Mouse (Mus musculus) E14TG2a.4 (cell line): Measurements from ENCODE around the gene Pole2.

Experiments
- CTCF ChIP-seq: conservative IDR thresholded peaks from 2 replicates; pipeline ENCODE4 v1.5.1; 2014; ENCODE audit warnings: low read length
- NANOG ChIP-seq: IDR thresholded peaks from 2 replicates; pipeline ENCODE4 v1.6.1; 2014; ENCODE audit warnings: borderline replicate concordance, low read length, mixed read lengths
- POU5F1 ChIP-seq: IDR thresholded peaks from 2 replicates; pipeline ENCODE4 v1.6.1; 2014; ENCODE audit warnings: low read length, borderline replicate concordance

DNA sequence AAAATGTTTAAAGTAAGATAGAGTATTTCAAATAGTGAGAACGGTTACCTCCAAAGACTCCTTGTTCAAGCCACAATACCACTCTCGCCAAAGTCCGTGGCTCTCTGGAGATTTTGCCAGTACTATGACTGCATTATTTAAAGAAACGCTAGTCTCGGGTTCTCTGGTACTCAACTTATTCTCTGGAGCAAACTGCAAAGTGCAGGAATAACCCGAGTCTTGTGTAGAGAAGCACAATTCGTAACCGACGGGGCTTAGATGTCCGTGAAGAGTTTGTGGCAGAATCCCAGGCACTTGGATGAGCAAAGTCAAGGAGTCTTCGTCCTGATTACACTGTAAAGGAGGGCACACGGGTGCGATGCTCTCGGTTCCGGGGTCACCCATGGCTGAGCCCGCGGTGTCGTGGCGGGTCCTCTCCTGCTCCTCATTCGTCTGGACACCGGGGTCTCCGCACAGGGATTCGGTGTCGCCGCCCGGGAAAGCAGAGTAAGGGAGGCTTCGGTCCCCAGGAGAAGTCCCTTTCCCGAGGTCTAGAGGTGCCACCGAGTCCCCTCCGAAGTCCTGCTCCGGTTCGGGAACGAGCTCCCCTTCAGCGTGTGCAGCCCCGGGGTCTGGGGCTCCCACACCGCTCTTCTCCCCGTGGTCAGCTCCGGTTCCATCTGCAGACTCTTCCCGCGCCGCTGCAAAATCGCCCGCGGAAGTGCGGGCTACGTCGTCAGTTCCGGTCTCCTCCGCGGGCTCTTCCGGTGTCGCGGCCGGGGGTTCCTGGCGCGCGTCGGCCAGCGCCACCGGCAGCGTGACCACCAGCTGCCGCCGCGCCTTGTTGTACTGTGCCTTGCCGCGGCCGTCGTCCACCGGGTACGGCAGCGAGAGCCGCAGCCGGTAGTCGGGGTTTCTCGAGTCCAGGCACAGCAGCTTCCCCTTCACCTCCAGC lies 31.3 kb downstream of the Pole2 start, which contains the start of gene Gm49383:
- TF ChIP-seq CTCF (no peak), NANOG (no peak), POU5F1 (no peak)
